Mouse (Mus musculus) kidney, postnatal 0 days (tissue): ENCODE results near the gene Ttc33. TPM values are rescaled to one million over a fixed set of nuclear protein-coding genes. Genes with fewer than 3 reads are reported as not detected.

Experiments used
- ATAC-seq: fragments of 200-750 bp; cut with Nextera tagmentation; replicated peaks from 2 replicates; pipeline ENCODE4 v1.8.0; 2017; ENCODE audit warnings: low read depth, moderate number of reproducible peaks, moderate TSS enrichment, moderate library complexity; ENCODE audit not compliant: low FRiP score
- DNase-seq: peaks from one replicate; pipeline ENCODE4 v3.0.0-alpha.2; 2016; ENCODE audit warnings: low spot score
- H3K27ac ChIP-seq: fragments of 300-500 bp; sonication (generic); 2 replicates; pipeline ENCODE4 v1.5.1; 2014; ENCODE audit warnings: mild to moderate bottlenecking
- H3K27me3 ChIP-seq: fragments of 300-500 bp; sonication (generic); 2 replicates; pipeline ENCODE4 v1.6.1; 2014; ENCODE audit warnings: low read length, mixed read lengths; ENCODE audit not compliant: insufficient read depth
- H3K36me3 ChIP-seq: fragments of 300-500 bp; sonication (generic); 2 replicates; pipeline ENCODE4 v1.6.1; 2014; ENCODE audit warnings: low read length, mixed read lengths; ENCODE audit not compliant: insufficient read depth
- H3K4me1 ChIP-seq: fragments of 300-500 bp; sonication (generic); replicated peaks from 2 replicates; pipeline ENCODE4 v1.6.1; 2014; ENCODE audit warnings: antibody characterized with exemption, low read length, mixed read lengths; ENCODE audit not compliant: insufficient read depth
- H3K4me2 ChIP-seq: fragments of 300-500 bp; sonication (generic); 2 replicates; pipeline ENCODE4 v1.6.1; 2014; ENCODE audit warnings: mild to moderate bottlenecking, low read length, moderate library complexity, mixed read lengths
- H3K4me3 ChIP-seq: fragments of 300-500 bp; sonication (generic); replicated peaks from 2 replicates; pipeline ENCODE4 v1.5.1; 2014; ENCODE audit warnings: low read depth, low read length
- H3K9ac ChIP-seq: fragments of 300-500 bp; sonication (generic); 2 replicates; pipeline ENCODE4 v1.6.1; 2014; ENCODE audit warnings: low read depth, low read length
- H3K9me3 ChIP-seq: fragments of 300-500 bp; sonication (generic); replicated peaks from 2 replicates; pipeline ENCODE4 v1.6.1; 2016; ENCODE audit warnings: low read length, inconsistent platforms, mixed read lengths
- CTCF ChIP-seq: IDR thresholded peaks from 2 replicates; pipeline ENCODE4 v1.5.1; 2016; ENCODE audit warnings: antibody characterized with exemption, low read depth, mild to moderate bottlenecking, moderate library complexity
- WGBS: fragments of 180-500 bp; shearing (Covaris S2); extraction: QIAGEN DNeasy Blood & Tissue Kit; methylation state at CpG from one replicate; pipeline ENCODE4 v1.1.7; 2014; 5-methylcytosine and 5-hydroxymethylcytosine counted together
- polyA plus RNA-seq: library from polyadenylated mRNA; unstranded; fragments of >200 nt; fragmentation: Nextera tagmentation; extraction: Ambion mirVana; gene quantifications from 2 replicates; pipeline ENCODE4 v1.2.1, GENCODE M21; 2015

Gene Ttc33
- polyA plus RNA-seq, 1 experiment from 2014 or later = 45.9 TPM

- Histone ChIP-seq H3K4me2 (no peak overlapping the region), H3K36me3 (no peaks in the 10 kb centered on the region), H3K9ac (no peak overlapping the region), H3K27ac (no peak overlapping the region), H3K27me3 (no peaks in the 10 kb centered on the region), H3K4me3 (no peak overlapping the region), H3K9me3 (no peaks in the 10 kb centered on the region), H3K4me1 (peaks cover 8% of the 10 kb centered on the region; the same call in 1 of the 2 replicates)
- ATAC-seq (no peak), DNase-seq (no peak)
- WGBS = 70% methylated on average over 4 of the region's 4 CpGs
- no peak for TF ChIP-seq CTCF
Measured at GRCm38 (mm10) chr15:5238553-5238952, 53.2 kb downstream of the Ttc33 start.

GRCm38 (mm10) chr15:5239361-5239760 is 54.0 kb downstream of the Ttc33 start:
- no peaks in the 10 kb centered on the region for H3K27me3 ChIP-seq
- TF ChIP-seq CTCF = no peak
- 53% methylated on average over 4 of the region's 4 CpGs for WGBS
- H3K9ac ChIP-seq = no peak overlapping the region
- peaks cover 11% of the 10 kb centered on the region; the same call in 1 of the 2 replicates for H3K4me1 ChIP-seq
- H3K27ac ChIP-seq = no peak overlapping the region; the same call in 1 of the 2 replicates
- H3K36me3 ChIP-seq = no peaks in the 10 kb centered on the region
- H3K9me3 ChIP-seq = no peaks in the 10 kb centered on the region
- ATAC-seq (no peak), DNase-seq (no peak)
- peak overlapping the region; percentile 34 for H3K4me2 ChIP-seq
- no peak overlapping the region for H3K4me3 ChIP-seq

GRCm38 (mm10) chr15:5239901-5240300 is 54.6 kb downstream of the Ttc33 start:
- no peak for ATAC-seq
- Histone ChIP-seq H3K9me3 (no peaks in the 10 kb centered on the region), H3K27me3 (no peaks in the 10 kb centered on the region), H3K4me1 (peaks cover 11% of the 10 kb centered on the region; the same call in 1 of the 2 replicates), H3K27ac (peak overlapping the region; percentile 11; the same call in 1 of the 2 replicates), H3K4me3 (no peak overlapping the region), H3K4me2 (peak overlapping the region; percentile 34), H3K9ac (no peak overlapping the region), H3K36me3 (no peaks in the 10 kb centered on the region)
- no peak for TF ChIP-seq CTCF
- peak; percentile 49 for DNase-seq
- 51% methylated on average over 6 of the region's 6 CpGs for WGBS

GRCm38 (mm10) chr15:5240360-5240759 is 55.0 kb downstream of the Ttc33 start:
- TF ChIP-seq CTCF = no peak
- Histone ChIP-seq H3K9me3 (no peaks in the 10 kb centered on the region), H3K36me3 (no peaks in the 10 kb centered on the region), H3K4me1 (peaks cover 11% of the 10 kb centered on the region; the same call in 1 of the 2 replicates), H3K4me2 (peak overlapping the region; percentile 34), H3K27me3 (no peaks in the 10 kb centered on the region), H3K9ac (no peak overlapping the region), H3K27ac (peak overlapping the region; percentile 11; the same call in 1 of the 2 replicates), H3K4me3 (0 out of 2 replicates have a peak overlapping the region, but pooled peaks have one; percentile 1)
- WGBS = 40% methylated on average over 6 of the region's 6 CpGs
- ATAC-seq (no peak), DNase-seq (peak; percentile 53)

GRCm38 (mm10) chr15:5241304-5242201 is 56.2 kb downstream of the Ttc33 start:
- peak overlapping the region; percentile 44; the same call in 1 of the 2 replicates for H3K9ac ChIP-seq
- WGBS = 18% methylated on average over 12 of the region's 12 CpGs

GRCm38 (mm10) chr15:5242241-5243035 is 57.1 kb downstream of the Ttc33 start:
- Histone ChIP-seq H3K4me3 (peak overlapping the region; percentile 64), H3K27ac (peak overlapping the region; percentile 27; the same call in 1 of the 2 replicates), H3K9me3 (no peaks in the 10 kb centered on the region), H3K27me3 (no peaks in the 10 kb centered on the region), H3K4me1 (peaks cover 11% of the 10 kb centered on the region; the same call in 1 of the 2 replicates), H3K9ac (peak overlapping the region; percentile 44), H3K4me2 (peak overlapping the region; percentile 97), H3K36me3 (no peaks in the 10 kb centered on the region)
- TF ChIP-seq CTCF = no peak
- DNase-seq = peak; percentile 6
- WGBS = 2% methylated on average over 61 of the region's 61 CpGs
- no peak for ATAC-seq

More at GRCm38 (mm10) chr15:5241304-5242201, 56.2 kb downstream of the Ttc33 start:
- H3K4me3 ChIP-seq = peak overlapping the region; percentile 64
- ATAC-seq (no peak), DNase-seq (peak; percentile 87)
- peak; percentile 56 for TF ChIP-seq CTCF
- peak overlapping the region; percentile 97 for H3K4me2 ChIP-seq
- H3K9me3 ChIP-seq = no peaks in the 10 kb centered on the region
- no peaks in the 10 kb centered on the region for H3K27me3 ChIP-seq
- H3K4me1 ChIP-seq = peaks cover 11% of the 10 kb centered on the region; the same call in 1 of the 2 replicates
- 0 out of 2 replicates have a peak overlapping the region, but pooled peaks have one; percentile 27 for H3K27ac ChIP-seq
- no peaks in the 10 kb centered on the region for H3K36me3 ChIP-seq
